Mouse (Mus musculus) heart, adult 2 months (tissue): ENCODE data around the gene Mthfr. TPM values are rescaled to one million over a fixed set of nuclear protein-coding genes. Genes with fewer than 3 reads are reported as not detected.
A peak's percentile ranks its signal among the peaks of the same experiment; 100 is the strongest.

Source experiments
- DNase-seq, 2 experiments: peaks; one replicate each; pipeline ENCODE4 v3.0.0; 2021
- H3K27ac ChIP-seq: fragments of 200-600 bp; 2 replicates; pipeline ENCODE4 v1.8.1; 2022
- H3K27me3 ChIP-seq: fragments of 200-500 bp; 2 replicates; pipeline ENCODE4 v1.6.1; 2012; ENCODE audit warnings: mild to moderate bottlenecking, low read length, inconsistent platforms, mixed read lengths; ENCODE audit not compliant: control insufficient read depth, insufficient read depth
- H3K36me3 ChIP-seq: fragments of 200-500 bp; 2 replicates; pipeline ENCODE4 v1.6.1; 2012; ENCODE audit warnings: low read length, inconsistent platforms; ENCODE audit not compliant: control insufficient read depth, insufficient read depth
- H3K4me1 ChIP-seq: fragments of 200-500 bp; 2 replicates; pipeline ENCODE4 v1.6.1; 2011; ENCODE audit warnings: low read length; ENCODE audit not compliant: control insufficient read depth, insufficient read depth
- H3K4me3 ChIP-seq: fragments of 200-600 bp; 2 replicates; pipeline ENCODE4 v1.8.1; 2022
- H3K79me2 ChIP-seq: fragments of 200-500 bp; replicated peaks from 2 replicates; pipeline ENCODE4 v1.6.1; 2012; ENCODE audit warnings: mild to moderate bottlenecking, inconsistent platforms, low read length, moderate library complexity, mixed read lengths; ENCODE audit not compliant: control insufficient read depth, insufficient read depth
- H3K9ac ChIP-seq: fragments of 200-500 bp; 2 replicates; pipeline ENCODE4 v1.6.1; 2012; ENCODE audit warnings: low read depth, mild to moderate bottlenecking, control low read depth, inconsistent platforms, low read length, mixed read lengths
- CTCF ChIP-seq: fragments of 200-600 bp; IDR thresholded peaks from 2 replicates; pipeline ENCODE4 v1.8.1; 2022; ENCODE audit warnings: antibody characterized with exemption, mild to moderate bottlenecking, moderate library complexity
- EP300 ChIP-seq: fragments of 200-500 bp; IDR thresholded peaks from 2 replicates; pipeline ENCODE4 v1.6.1; 2011; ENCODE audit warnings: low read depth, low read length, control low read depth; ENCODE audit not compliant: insufficient read depth
- POLR2A ChIP-seq: fragments of 200-500 bp; IDR thresholded peaks from 2 replicates; pipeline ENCODE4 v1.6.1; 2011; ENCODE audit warnings: mild to moderate bottlenecking, low read depth, low read length, control low read depth; ENCODE audit not compliant: insufficient read depth
- WGBS: fragments of 180-500 bp; shearing (Covaris S2); methylation state at CpG from one replicate; pipeline ENCODE4 v1.1.7; 2018; 5-methylcytosine and 5-hydroxymethylcytosine counted together
- intact Hi-C: fragments of 180-260 bp; cut with DNase I; formaldehyde crosslinking; loops from one replicate; pipeline ENCODE4 v1.15.1; 2025
- polyA plus RNA-seq: library from polyadenylated mRNA; depleted of rRNA; stranded (reverse); fragments of >200 nt; gene quantifications from 2 replicates; pipeline ENCODE4 v1.2.3, GENCODE M21; 2012
- total RNA-seq, 2 experiments: library from RNA; stranded (reverse); gene quantifications; 2 replicates each; pipeline ENCODE4 v1.2.3; 2021

Gene Mthfr
- total and polyA plus RNA-seq, 3 experiments, result 8.2 to 15.7 (median 11.0) TPM

DNA sequence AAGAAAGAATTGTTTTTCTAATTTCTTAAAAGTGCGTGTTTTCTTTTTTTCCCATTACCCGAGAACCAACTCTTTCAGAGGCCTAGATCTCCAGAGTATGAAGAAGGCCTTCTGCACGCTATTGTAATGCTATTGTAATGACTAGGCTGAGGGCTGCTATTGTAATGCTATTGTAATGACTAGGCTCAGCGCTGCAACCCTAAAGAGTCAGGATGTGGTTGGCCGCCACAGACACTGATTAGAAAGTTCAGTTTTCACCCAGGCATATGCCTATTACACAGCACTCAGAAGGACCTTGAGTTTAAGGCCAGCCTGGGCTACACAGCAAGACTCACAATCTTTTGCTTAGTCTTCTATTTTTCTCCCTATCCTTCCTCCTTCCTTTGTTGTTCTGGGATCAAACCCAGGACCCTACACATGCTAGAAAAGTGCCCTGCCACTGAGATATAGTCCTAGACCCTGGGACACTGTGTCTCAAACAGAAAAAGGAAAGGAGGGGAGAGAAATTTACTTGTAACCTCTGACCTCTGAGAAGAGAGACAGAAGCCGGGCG is 4.9 kb upstream of the Mthfr start:
- H3K4me3 ChIP-seq, result no peak overlapping the region
- 0 out of 2 replicates have a peak, but pooled peaks cover 2% of the 10 kb centered on the region for H3K79me2 ChIP-seq
- H3K36me3 ChIP-seq, result no peaks in the 10 kb centered on the region
- TF ChIP-seq CTCF (no peak), EP300 (no peak), POLR2A (no peak)
- 89% methylated on average over 7 of the region's 7 CpGs for WGBS
- H3K27ac ChIP-seq, result no peak overlapping the region
- H3K4me1 ChIP-seq, result peaks cover 3% of the 10 kb centered on the region
- H3K9ac ChIP-seq, result no peak overlapping the region
- DNase-seq, result no peak
- intact Hi-C loops, result no loop called here
- no peaks in the 10 kb centered on the region for H3K27me3 ChIP-seq

DNA sequence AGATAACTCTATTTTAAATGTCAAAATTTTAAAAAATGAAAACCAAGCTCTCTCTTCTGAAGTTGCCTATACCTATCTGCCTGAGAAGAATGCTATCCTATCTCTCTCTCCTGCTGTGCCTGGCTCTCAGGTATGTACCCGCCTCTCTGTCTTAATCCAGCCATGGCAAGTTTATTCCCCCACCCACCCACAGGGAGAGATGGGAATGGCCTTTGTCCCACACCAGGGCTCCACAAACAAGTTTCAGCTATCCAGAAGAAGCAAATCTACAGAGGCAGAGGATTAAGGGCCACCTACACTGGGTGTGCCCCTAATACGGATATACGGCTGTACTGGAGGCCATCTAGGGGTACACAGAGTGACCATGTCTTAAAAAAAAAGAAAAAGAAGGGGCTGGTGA is 3.4 kb upstream of the Mthfr start:
- 0 out of 2 replicates have a peak, but pooled peaks cover 2% of the 10 kb centered on the region for H3K79me2 ChIP-seq
- H3K4me3 ChIP-seq, result no peak overlapping the region
- no peaks in the 10 kb centered on the region for H3K27me3 ChIP-seq
- no peak overlapping the region for H3K27ac ChIP-seq
- intact Hi-C loops, result no loop called here
- DNase-seq, result no peak
- no peak for TF ChIP-seq EP300
- WGBS, result 88% methylated on average over 3 of the region's 3 CpGs
- no peaks in the 10 kb centered on the region for H3K36me3 ChIP-seq
- H3K4me1 ChIP-seq, result peaks cover 11% of the 10 kb centered on the region
- H3K9ac ChIP-seq, result no peak overlapping the region

DNA sequence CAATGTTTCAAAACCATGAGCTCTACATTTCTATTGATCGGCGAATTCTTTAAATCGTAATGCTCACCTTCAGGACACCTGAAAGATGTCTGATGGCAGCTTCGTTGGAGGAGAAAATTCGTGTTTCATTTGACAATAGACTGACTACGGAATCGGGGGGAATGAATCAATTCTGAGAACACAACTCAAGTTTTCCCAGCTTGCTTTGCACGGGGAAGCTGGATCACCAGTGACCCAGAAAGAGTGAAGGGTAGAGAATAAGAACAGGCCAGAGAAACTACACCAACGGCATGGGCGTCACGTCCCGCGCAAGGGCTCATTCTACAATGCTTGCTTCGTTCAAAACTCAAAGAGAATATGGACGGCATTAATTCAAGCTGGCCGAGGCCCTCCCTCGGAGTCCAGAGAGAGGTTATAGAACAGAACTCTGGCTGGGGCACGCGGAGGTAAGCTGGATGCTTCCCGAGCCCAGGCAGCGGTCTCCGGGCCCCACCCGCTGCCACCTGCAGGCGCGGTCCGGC is 738 bp upstream of the Mthfr start:
- peak overlapping the region; percentile 91 for H3K27ac ChIP-seq
- DNase-seq, result no peak
- no peak for TF ChIP-seq POLR2A
- peak; percentile 30 for TF ChIP-seq CTCF
- H3K36me3 ChIP-seq, result no peaks in the 10 kb centered on the region
- peaks cover 18% of the 10 kb centered on the region for H3K4me1 ChIP-seq
- intact Hi-C loops, result loop anchor here (2.0 kb wide), 1 partner anchor 45 kb away; no protein-coding TSS in a partner anchor
- peak overlapping the region; percentile 58 for H3K4me3 ChIP-seq
- no peaks in the 10 kb centered on the region for H3K79me2 ChIP-seq
- H3K27me3 ChIP-seq, result no peaks in the 10 kb centered on the region
- 7% methylated on average over 26 of the region's 26 CpGs for WGBS
- H3K9ac ChIP-seq, result peak overlapping the region; percentile 91

DNA sequence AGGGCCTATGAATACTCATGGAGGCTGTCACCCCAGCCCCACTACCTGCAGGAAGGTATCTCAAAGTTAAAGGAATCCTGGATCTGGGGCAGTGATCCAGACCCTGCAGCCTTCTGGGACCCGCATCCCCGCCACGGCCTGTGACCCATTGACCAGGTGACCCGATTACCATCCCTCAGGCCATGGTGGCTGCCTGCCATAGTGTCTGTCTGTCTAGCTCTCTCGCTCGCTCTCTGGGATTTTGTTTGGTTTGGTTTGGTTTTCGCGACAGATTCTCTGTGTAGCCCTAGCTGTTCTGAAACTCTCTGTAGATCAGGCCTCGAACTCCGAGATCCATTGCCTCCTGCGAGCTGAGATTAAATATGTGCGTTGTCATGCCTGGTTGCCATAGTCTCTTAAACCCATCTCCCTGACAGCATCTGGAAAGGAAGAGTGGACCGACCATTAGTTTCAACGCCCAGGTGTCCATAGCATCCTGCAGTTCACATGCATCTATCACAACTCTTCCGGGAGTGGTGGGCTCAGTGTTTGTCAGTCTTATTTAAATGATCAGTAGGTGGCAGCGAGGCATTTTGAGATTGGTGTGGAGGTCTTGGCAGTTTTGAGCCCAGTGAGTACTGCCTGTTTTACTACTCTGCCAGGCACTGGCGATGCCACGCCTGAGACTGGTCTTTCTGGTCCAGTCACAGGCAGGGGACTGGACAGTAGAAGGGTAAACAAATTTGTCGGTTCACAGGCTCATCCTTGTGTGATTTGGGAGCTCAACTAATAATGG is 564 bp downstream of the Mthfr start:
- no peaks in the 10 kb centered on the region for H3K27me3 ChIP-seq
- no peaks in the 10 kb centered on the region for H3K79me2 ChIP-seq
- DNase-seq, result peak in 1 of 2 experiments; percentile 30
- TF ChIP-seq EP300 (0 out of 2 replicates have a peak, but pooled peaks have one; percentile 33), POLR2A (no peak), CTCF (no peak)
- intact Hi-C loops, result loop anchor here (2.0 to 5.0 kb wide), 2 partner anchors 43 to 113 kb away; partner anchors contain the start of gene Fbxo6
- H3K9ac ChIP-seq, result peak overlapping the region; percentile 67
- peaks cover 18% of the 10 kb centered on the region for H3K4me1 ChIP-seq
- 21% methylated on average over 19 of the region's 19 CpGs for whole genome bisulfite sequencing
- H3K36me3 ChIP-seq, result no peaks in the 10 kb centered on the region
- H3K4me3 ChIP-seq, result peak overlapping the region; percentile 58
- H3K27ac ChIP-seq, result peak overlapping the region; percentile 91

DNA sequence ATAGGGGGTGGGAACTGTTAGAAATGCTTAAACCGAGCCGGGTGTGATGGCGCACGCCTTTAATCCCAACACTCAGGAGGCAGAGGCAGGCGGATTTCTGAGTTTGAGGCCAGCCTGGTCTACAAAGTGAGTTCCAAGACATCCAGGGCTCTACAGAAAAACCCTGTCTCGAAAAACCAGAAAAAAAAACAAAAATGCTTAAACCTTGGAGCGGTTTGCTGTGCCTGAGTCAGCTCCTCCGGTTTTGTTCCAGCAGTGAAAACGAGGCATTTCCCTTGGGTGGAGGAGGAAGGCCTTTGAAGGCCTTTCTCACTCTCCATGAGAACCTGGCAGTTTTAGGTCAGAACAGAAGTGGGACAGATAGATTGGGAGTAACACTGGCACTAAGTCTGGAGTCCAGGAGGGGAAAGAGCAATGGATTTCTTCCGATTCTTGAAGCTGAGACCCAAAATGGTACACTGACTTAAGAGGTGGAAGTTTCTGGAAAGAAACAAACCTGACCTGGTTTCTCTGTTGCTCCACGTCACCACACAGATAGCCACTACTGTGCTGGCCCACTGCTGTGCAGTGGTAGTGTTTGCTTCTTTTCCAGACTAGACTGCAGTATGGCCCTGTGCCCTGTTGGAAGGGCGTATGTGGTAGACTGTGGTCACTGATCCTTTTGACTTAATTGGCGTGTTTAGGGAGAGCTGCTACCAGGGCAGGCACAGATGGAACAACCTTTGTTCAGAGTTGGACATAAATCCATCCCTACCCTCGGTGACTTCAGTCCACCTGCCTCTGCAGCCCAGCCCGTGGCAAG is 1.4 kb downstream of the Mthfr start:
- Histone ChIP-seq H3K27ac (peak overlapping the region; percentile 91), H3K9ac (0 out of 2 replicates have a peak overlapping the region, but pooled peaks have one; percentile 10), H3K27me3 (no peaks in the 10 kb centered on the region), H3K4me3 (peak overlapping the region; percentile 58), H3K4me1 (peaks cover 18% of the 10 kb centered on the region), H3K36me3 (no peaks in the 10 kb centered on the region), H3K79me2 (no peaks in the 10 kb centered on the region)
- intact Hi-C loops, result loop anchor here (5.0 kb wide), 1 partner anchor 112 kb away; the partner anchor contains the start of gene Fbxo6
- 49% methylated on average over 15 of the region's 15 CpGs for WGBS
- DNase-seq, result peak; percentile 40 to 45
- no peak for TF ChIP-seq POLR2A
- no peak for TF ChIP-seq EP300
- TF ChIP-seq CTCF, result no peak
